Mouse (Mus musculus): ENCODE results near the gene Acp7.
"Not testable (repeated sequence)": the region's sequence is repeated elsewhere in the genome, so short reads cannot be mapped to it uniquely, and the experiment has no call there.

Gene Acp7

DNA sequence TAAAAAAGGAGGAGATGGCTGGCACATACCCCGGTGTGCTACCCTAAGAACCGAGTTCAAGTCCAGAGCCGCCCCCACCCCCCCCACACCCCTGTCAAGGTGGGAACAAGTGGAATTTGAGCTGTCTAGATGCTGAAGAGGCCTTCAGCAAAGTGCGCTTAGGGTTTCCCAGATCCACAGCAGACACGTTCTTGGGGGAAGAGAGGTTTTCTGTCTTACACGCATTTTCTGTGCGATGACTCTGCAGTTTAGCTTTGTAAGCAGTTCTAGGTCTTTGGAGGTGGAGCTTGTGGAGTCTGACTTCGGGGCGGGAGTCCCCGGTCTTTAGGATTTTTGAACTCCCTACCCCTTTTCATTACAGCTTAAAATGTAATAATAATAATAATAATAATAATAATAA lies at the start of gene Acp7:
Acp7 (minus strand) TSS at position 260 of the 400 bp plus-strand sequence.
- no peak for DNase-seq (ENCODE audit: low read depth, low spot score)

DNA sequence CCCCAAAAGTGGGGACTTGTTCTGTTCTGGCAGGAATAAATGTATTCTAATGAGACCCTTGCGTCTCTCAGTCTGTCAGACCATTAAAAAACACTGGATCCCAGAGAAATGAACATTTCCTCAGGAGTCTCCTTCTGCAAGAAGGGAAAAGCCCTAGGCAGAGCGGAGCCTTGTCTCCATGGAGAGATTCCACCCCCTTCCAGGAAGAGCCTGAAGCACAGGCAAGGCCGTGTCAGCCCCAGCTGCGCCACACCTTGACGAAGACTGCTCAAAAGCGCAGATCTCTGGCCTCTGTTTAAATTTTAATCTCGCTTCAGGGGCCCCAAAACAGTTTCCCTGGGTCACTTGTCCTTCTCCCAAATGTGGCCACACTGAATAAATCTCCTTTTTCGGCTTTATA lies 46.5 kb upstream of the Acp7 start:
- DNase-seq (ENCODE audit: low read depth, low spot score), result no peak

DNA sequence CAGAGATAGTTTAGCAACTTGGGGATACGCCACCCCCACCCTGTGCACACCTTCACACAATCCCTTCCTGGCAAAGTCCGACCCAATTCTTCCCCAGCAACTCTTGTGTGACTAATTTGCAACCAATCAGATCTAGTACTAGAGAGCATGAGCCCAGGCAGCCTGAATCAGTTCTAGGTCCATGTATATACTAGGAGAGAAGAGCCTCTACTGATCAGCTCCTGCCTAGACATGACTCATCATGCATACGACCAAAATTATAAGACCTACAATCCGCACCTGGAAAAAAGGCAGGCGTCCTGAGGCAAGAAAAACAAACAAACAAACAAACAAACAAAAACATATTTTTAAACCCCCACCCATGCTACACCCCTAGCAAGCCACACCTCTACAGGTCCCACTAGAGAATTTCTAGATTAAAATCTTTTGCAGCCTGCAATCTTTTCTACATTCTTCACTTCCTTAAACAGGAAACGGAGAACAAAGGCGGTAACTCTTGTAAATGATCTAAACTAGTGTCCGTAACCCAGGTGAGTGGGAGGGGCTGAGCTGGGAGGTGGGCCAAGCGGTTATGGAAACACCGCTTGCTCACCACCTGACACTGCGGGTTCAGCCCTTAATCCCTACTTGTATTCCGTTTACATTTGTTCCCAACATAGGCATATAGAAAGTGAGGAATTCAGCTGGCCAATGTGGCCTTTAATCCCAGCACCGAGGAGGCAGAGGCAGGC lies 45.8 kb upstream of the Acp7 start:
- peak; percentile 72 for DNase-seq (ENCODE audit: low read depth, low spot score)

DNA sequence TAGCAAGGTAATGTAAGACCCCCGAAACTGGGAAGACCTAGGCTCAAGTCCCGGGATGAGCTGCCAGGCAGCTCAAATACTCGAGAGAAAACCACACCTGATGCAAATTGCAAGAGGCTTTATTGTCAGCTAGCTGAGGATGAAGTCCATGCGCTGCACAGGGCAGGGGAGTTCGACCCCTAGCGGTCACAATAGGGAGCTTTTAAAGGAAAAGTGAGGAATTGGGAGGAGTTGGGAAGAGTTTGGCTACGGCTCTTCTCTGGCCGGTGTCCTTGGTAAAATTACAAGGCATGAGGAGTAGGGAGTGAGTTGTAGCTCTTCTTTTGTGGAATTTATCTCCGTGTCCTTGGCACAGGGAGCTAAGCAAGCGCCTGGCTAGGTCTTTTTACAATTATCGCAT lies 44.6 kb upstream of the Acp7 start:
- DNase-seq (ENCODE audit: low read depth, low spot score), result no peak

DNA sequence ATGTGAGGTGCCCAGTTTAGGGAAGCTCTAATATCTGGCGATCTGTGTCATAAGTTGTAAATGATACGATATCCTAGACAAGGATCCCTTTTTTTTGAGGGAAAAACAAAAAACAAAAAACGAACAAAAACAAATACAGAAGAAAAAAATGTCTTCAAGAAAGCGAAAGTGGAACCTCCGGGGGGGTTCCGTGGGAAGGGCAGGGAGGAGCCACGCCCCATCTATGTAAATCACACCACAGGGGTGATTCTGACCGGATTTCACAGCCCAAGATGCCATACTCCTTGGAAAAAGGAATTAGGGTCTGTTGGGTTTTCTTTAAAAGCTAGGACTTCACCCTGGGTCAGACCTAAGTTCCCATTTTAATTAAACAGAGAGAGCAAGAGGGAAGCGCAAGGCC lies 43.9 kb upstream of the Acp7 start:
- peak; percentile 33 for DNase-seq (ENCODE audit: low read depth, low spot score)

DNA sequence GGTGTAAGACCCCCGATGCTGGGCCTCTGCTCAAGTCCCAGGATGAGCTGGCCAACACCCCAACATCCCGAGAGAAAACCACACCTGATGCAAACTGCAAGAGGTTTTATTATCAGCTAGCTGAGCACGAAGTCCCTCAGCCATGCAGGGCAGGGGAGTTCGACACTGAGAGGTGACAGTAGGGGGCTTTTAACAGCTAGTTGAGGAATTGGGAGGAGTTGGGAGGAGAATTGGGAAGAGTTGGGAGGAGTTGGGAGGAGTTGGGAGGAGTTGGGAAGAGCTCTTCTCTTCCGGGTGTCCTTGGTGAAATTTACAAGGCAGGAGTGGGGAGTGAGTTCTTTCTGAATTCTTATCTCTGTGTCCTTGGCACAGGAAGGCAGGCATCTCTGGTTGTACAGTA lies 41.7 kb upstream of the Acp7 start:
- not testable (repeated sequence) for DNase-seq (ENCODE audit: low read depth, low spot score)

DNA sequence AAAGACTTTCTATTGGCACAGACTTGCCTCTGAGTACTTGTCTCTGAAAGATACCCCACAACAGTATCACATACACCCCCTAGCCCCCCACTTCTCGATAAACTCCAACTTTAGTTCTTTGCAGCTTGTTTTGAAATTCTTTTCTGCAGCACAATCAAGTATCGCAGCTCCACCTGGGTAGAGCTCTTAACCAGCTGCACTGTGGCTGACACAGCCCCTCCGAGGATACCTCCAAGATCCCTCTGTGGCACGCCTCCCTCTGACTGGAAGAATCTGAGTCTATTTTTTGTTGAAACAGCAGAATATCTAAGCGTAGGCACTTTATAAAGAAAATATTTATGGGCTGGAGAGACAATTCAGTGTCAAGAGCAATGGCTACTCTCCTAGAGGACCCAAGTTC lies 41.1 kb upstream of the Acp7 start:
- no peak for DNase-seq (ENCODE audit: low read depth, low spot score)

DNA sequence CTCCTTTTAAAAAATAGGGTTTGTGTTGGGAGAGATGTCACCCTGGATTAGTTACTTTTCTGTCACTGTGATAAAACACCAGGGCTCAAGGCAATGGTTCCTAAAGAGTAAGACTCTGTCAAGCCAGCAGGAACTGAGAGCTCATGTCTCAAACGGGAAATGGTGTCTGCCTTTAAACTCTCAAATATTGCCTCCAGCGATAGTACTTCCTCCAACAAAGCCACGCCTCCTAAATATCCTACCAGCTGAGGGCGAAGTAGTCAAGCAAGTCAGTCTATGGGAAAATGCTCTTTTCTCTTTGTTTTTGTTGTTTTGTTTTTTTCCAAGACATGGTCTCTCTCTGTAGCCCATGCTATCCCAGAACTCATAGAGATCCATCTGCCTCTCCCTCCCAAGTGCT lies 40.0 kb upstream of the Acp7 start:
- DNase-seq (ENCODE audit: low read depth, low spot score), result peak; percentile 72

DNA sequence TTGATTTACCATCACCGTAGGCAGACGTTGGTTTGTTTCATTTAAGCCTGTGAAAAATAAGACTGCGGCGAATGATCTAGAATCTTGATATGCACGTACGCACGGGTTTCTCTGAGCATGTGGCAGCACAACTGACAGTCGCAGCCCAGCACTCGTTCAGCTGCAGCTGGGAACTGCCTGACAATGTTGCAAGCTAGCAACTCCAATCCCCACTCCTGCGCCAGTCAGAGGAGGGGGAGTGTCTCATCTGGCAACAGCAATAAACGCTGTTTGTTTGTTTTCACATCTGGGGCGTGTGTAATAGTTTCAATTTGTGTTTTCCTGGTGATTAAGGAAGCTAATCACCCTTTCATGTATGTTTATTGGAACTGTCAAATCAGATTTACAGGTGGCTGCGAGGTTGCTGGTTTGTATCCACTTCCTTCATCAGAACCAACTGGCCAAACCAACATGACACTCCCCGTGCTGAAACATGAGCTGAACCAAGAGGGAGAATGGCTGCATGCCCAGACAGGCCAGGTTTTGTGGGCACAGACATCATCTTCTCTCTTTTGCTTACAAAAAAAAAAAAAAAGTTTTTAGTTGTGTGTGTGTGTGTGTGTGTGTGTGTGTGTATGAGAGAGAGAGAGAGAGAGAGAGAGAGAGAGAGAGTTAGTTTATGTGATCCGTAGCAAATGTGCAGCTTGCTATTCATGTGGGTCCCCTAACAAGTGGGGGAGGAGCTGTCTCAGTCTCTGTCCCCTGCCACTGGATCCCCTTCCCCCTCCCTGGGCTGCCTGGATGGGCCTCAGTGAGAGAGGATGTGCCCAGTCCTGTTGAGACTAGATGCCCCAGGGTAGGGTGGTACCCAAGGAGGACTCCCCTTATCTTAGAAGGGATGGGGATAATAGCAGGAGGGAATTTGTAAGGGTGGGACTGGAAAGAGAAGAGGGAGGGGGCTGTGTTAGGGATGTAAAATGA lies 34.8 kb upstream of the Acp7 start:
- DNase-seq (ENCODE audit: low read depth, low spot score), result peak; percentile 61

DNA sequence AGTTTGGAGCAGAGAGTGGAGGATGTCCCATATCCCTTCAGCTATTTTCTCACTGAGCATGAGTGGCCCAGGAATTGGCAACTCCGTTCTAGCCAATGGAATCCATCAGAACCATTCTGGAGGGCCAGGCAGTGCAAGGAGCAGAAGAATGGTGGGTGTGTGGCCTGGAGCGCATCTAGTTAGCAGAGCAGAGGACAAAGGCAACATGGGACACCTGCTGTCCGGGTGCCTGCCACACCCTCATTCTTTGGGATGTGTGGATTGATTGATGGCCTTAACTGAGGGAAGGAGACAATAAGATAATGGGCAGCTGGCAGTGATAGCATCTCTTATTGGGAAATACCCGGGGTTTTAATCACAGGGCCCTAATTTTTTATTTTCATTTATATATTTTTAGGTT lies 25.3 kb upstream of the Acp7 start:
- no peak for DNase-seq (ENCODE audit: low read depth, low spot score)

DNA sequence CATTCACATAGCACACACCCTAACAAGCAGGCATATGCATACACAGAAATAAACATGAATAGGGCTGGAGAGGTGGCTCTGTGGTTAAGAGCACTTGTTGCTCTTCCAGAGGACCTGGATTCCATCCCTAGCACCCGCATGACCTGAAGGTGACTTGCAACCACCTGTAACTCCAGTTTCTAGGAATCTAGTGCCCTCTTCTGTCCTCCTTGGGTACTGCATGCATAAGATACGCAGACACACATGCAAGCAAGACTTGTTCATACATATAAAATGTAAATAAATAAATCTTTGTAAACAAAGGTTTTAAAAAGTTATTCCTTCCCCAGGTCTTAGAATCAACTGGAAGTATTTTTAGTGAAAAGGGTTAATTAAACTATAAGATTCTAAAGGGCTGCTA lies 20.0 kb upstream of the Acp7 start:
- DNase-seq (ENCODE audit: low read depth, low spot score), result peak; percentile 51

DNA sequence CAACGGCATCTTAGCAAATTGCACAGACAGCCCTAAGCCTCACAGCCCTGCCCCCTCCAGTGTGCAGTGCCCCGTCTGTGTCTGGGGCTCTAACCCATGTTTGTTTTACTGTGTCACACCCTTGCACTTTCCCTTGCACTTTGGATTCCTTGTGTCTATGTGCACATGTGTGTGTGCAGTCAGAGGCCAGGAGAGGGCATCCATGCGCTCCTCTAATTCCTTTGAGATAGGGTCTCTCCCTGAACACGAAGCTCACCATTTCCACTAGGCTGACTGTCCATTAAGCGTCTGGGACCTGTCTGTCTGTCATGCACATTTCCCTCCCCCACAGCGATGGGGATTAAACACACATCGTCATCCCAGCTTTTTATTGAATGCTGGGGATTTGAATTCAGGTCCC lies 15.9 kb upstream of the Acp7 start:
- DNase-seq (ENCODE audit: low read depth, low spot score), result peak; percentile 59

DNA sequence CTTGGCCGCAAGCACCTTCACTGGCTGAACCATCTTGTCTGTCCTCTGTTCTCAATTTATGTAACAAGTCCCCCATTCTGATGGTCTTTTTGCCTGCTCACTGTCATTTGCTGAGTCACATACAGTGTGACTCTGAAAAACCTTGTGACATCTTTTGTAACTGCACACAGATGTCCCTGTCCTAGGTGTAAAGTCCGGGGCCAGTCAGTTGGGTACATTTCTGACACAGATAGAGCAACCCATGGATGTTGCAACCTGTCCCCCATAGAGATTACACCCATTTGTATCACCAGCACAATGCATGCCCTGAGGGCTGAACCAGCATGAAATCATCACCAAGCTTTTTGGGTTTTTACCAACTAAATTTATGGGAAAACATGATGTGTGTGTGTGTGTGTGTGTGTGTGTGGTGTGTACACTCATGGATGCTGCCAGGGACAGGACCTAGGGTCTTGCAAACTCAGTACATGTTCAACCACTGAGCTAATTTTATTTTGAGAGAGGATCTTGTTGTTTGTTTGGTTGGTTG lies 14.9 kb upstream of the Acp7 start:
- DNase-seq (ENCODE audit: low read depth, low spot score), result no peak

DNA sequence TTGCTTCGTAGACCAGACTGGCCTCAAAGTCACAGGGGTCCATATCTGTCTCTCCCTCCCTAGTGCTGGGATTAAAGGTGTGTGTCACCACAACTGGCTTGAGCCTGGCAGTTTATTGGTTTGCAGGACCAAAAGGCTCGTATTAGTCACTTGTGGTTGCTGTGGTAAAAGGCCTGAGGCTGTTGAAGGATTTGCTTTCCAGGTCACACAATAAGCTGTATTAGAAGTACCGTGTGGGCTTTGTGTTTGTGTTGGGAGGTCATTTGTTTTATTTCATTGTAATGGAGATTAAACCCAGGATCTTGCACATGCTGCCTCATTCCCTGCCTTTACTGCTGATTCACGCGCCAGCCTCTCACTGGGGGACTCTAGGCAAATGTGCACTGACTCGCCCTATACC lies 14.2 kb upstream of the Acp7 start:
- no peak for DNase-seq (ENCODE audit: low read depth, low spot score)

DNA sequence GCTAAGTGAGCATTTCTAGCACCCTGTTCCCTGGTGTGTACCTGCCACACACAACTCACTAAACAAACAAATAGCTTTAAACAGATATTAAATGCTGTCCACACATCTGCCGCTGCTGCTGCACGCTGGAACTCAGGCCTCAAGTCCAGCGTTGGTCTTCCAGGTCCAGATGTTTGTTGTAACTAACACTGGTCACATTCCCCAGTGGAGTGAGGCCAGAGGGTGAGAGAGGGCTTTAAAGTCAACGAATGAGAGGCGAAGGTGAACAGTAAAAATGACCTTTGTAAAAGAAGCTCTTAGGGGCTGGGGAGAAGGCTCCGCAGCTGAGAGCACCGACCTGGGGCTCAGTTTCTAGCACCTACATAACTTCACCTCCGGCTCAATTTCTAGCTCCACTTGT lies 10.4 kb upstream of the Acp7 start:
- DNase-seq (ENCODE audit: low read depth, low spot score), result no peak

DNA sequence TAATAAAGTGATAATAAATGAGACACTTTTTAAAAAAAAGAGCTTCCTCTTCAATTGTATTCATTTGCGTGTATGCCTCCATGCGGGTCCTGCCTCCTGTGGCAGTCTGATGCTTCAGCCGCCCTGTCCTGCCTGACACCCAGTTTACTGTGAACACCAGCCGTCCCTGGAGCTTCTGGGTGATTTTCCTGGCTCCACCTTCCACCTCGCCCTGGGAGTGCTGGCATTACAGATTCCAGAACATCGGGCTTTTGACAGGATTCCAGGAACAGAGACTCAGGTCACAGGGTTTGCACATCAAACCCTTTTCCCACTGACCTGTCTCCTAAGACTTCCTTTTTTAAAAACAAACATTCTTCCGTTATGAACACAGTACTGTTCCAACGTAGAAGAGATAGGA lies 6.4 kb upstream of the Acp7 start:
- no peak for DNase-seq (ENCODE audit: low read depth, low spot score)

DNA sequence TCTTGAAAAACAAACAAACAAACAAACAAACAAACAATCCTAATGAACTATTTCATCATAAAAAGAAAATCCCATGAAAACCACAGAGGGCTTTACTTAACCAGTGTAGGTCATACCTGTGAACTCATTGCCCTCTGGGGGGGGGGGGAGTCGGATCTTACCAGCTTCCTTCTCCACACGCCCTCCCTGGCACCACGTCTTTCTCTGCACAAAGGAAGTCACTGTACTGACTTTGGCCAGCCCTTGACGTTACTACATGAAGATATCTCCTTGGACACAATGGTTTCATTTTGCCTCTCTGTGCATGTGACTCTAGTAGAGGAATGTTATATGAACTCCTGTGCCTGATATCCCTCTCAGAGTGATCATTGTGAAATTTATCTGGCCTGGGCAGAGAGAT lies 3.0 kb upstream of the Acp7 start:
- DNase-seq (ENCODE audit: low read depth, low spot score), result no peak

DNA sequence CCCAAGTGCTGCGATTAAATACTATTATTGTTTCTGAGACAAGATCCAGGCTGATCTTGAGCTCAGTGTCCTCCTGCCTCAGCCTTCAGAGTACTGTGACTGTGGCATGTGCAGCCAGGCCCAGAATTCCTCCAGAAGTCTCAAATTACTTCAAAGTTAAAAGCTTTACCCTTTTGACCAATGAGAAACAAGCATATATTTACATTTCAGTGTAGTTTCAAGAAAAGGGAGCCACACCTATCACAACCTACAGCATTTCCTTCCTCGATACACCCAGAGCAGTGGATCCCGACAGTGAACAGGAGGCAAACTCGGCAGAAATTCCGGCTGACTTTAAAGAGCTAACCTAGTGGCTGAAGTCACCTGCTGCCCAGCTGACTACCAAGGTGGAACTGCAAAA lies 6.3 kb downstream of the Acp7 start:
- no peak for DNase-seq (ENCODE audit: low read depth, low spot score)

DNA sequence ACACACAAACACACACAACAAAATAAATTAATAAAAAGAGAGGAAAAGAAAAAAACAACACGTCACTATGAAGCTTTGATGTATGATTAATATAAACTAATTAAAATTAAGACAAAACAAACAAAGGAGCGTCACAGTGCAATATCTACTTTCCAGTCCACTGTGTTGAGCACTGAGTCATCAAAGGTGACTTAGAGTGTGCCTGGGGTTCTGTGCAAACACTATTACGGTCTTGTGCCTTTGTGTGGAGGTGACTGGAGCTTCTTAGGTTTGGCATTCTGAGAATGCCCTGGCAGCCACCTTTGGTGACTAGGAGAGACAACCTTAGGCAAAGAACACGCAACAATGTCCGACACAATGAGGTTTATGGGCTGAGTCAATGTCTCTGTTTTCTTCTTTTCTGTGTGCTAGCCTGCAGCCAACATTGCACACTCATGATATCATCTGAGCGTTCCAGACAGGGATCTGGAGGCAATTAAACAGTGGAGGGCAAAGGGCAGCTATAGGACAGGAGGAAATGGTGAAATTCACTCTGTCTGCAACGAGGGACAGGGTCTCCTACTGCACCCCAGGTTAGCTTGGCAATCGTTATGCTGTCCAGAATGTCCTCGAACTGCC lies 11.9 kb downstream of the Acp7 start:
- no peak for DNase-seq (ENCODE audit: low read depth, low spot score)

DNA sequence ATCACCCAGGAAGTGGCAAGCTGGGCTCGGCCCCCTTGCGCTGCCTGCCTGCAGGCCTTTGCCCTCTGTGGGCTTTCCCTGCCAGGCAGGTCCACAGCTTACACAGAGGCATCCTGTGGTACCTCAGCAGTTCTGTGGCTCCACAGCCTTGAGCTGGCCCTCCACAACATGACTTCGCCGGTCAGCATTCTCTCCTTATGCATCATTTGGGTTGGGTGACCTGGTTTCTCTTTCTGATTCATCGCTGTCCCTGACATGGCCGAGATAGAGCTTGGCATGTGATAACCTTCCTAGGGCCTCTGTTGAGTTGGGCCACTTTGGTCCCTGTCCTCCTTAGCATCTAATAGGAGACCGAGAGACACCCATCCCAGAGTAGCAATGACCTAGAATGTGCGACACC lies 25.2 kb downstream of the Acp7 start:
- peak; percentile 38 for DNase-seq (ENCODE audit: low read depth, low spot score)

DNA sequence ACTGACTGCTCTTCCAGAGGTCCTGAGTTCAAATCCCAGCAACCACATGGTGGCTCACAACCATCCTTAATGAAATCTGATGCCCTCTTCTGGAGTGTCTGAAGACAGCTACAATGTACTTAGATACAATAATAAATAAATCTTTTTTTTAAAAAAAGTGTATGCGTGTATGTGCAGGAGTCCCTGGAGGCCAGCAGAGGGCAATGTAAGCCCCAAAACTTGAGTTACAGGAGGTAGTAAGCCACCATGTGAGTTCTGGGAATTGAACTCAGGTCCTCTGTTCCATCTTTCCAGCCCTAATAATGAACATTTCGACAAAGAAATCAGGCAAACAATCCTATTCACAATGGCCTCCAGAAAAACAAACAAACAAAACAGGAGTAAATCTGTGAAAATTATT lies 27.3 kb downstream of the Acp7 start:
- DNase-seq (ENCODE audit: low read depth, low spot score), result peak; percentile 46

DNA sequence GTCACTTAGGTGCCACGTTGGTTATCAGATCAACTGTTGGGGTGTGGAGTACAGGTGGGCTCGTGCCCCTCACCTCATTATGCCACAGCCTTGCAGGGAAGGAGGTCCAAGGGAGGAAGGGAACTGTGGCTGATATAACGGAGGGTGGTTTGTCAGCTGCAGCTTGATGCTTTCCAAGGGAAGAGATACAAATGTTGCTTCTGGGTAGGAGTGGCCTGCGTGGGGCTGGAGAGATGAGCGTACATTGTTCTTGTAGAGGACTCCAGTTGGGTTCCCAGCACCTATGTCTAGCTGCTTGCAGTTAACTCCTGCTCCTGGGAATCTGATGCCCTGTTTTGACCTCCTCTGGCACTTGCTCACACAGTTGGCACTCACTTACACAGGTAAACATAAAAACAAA lies 28.0 kb downstream of the Acp7 start:
- no peak for DNase-seq (ENCODE audit: low read depth, low spot score)
